Mouse (Mus musculus): ENCODE data around the gene Cdk16.

GRCm38 (mm10) chrX:20705083-20705402 is 17.3 kb downstream of the Cdk16 start:
- TF ChIP-seq POLR2A (IDR thresholded peaks at IDR 0.05; ENCODE audit: borderline replicate concordance, low read depth, low read length), result no peak
- no peak for TF ChIP-seq CTCF (IDR thresholded peaks at IDR 0.05; ENCODE audit: low read depth, low read length)
